Mouse (Mus musculus): ENCODE results near the gene Ciao2b.

Gene Ciao2b

GRCm38 (mm10) chr8:104613119-104613518, 28.6 kb downstream of the Ciao2b start:
- no peak for DNase-seq (ENCODE audit: low spot score)

- no peak for DNase-seq (ENCODE audit: low spot score)
These were observed 30.2 kb downstream of the Ciao2b start for GRCm38 (mm10) chr8:104611613-104612012.

DNA sequence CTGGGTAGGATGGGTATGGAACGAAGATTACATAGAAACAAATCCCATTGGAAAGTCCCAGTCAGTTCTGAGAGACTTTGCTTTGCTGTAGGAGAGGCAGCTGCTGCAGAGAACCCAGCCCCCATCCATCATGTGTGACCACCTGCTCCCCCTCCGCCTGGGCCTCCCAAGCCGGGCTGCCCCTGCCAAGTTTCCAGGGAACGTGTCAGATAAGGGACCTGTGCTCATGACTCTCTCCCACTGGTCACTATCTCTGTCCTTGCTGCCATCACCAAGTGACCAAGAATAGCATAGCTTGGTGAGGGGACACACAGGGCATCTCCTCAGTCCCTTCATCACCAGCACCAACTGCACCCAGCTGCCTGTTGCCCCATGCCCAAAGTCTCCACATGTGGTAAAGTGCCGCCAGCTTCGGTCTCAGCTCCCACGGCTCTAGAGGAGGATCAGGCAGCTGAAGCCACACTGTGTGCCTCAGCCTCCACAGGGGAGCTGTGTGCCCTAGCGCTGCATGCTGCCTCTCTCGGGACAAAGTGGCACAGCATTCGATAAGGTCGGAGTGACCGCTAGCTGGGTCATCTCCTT, 31.5 kb downstream of the Ciao2b start:
- no peak for DNase-seq (ENCODE audit: low spot score)

- DNase-seq (ENCODE audit: low spot score) = no peak
These were observed 32.5 kb downstream of the Ciao2b start for GRCm38 (mm10) chr8:104609222-104609621.

DNA sequence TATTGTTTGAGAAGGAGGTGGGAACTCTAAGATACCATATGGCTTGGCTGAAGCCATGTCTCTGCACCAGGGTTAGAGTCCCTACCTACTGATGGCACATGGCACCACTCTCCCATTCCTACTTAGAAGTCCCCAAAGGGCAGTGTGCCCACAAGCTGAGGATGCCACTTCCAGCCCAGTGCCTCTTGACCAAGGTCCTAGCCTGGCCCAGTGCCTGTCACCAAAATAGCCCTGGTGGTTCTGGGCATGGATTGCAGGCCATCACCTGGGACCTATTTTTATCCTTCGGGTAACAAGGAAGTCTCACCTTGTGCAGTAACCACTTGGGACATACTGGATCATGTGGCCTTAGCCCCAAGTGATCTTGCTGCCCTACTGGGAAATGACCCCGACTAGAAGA, 33.8 kb downstream of the Ciao2b start:
- DNase-seq (ENCODE audit: low spot score) = no peak

- DNase-seq (ENCODE audit: low spot score) = no peak
These were observed 35.4 kb downstream of the Ciao2b start for GRCm38 (mm10) chr8:104606329-104606728.

- DNase-seq (ENCODE audit: low spot score) = no peak
These were observed 38.5 kb downstream of the Ciao2b start for GRCm38 (mm10) chr8:104603245-104603593.

DNA sequence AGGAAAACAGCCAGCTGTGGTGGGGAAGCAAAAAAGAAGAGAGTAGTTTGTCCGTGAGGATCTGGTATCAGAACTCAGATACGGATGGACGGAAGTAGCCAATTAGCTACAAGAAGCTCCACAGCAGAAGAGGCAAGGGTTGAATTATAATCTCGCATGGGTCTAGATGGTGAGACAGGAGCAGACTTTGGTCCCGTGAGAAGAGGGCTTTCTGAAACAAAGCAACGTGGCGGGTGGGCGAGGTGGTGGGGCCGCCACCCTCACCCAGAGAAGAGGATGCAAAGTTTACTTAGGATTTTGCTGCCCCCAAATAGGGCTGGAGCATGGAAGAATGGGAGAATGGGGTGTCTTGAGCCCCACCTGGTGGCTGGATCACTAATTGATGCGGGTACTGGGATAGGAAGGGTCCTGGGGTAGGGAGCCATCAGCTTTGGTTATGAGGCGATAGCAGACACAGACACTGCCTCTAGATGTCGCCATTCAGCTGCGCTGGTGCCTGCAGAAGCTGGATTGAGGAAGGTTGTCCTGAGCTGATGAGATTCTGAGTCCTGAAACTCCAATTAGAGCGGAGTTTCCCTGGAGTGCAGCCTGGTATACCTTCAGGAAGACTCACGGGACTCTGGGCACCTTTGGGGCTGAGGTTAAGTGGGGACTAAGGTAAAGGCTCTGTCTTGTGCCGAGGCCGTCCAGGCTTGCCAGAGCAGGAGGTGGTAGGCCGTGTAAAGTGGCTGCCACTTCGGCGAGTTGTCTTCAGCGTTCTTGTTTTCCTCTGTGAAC, 39.1 kb downstream of the Ciao2b start:
- DNase-seq (ENCODE audit: low spot score) = peak; percentile 57

DNA sequence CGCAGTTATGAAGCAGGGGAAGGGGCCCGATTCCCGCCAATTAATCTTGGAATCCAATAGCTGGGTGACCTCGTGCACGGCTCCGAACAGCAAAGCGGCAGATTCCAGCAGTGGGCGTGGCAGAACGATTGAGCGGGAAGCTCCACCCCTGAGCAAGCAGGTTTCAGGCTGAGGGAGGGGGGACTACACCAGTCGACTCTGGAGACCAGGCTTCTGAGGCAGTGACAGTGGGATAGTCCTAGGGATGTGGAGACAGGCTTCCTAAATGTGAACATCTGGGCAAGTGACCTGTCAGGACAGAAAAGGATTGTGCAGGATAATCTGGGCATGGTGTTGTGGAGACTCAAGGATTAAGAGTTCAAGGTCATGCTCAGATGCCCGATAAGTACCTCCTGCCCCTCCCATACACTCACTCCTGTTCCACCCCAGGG, 39.8 kb downstream of the Ciao2b start:
- DNase-seq (ENCODE audit: low spot score) = no peak

DNA sequence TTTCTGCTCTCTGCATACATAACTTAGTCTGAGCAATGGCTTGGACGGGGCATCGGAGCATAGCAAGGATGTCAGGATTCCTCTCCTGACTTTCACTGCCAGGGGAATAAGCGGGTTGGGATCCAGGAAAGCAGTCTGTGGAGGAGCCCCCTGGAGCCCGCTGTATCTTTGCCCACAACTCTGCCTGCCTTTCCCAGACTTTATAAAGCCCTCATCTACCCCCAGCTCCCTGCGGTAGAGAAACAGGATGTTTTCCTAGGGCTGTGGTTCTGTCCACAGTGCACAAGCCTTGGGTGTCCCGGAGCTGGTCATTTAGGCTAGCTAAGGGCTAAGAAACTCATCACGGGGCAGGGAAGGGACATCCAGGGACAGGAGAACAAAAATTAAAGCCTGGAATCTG, 40.4 kb downstream of the Ciao2b start:
- no peak for DNase-seq (ENCODE audit: low spot score)

DNA sequence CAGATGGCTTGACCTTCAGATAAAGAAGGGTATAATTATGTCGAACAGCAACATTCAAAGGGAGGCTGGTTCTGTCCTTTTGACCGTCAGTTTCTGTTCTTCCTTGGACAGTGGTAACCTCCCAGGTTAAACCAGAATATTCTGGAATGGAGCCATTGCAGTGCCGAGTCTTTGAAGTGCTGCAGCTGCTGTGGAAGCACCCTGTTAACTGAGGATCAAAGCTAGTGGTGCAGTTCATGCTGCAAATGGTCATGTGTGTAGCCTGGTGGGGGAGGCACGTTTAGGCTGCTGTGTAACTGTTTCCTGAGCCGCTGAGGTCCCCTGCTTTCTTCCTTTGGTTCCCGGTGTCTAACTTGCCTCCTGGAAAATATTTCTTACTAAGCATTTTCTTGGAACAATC, 43.3 kb downstream of the Ciao2b start:
- no peak for DNase-seq (ENCODE audit: low spot score)

- no peak for DNase-seq (ENCODE audit: low spot score)
These were observed 44.1 kb downstream of the Ciao2b start for GRCm38 (mm10) chr8:104597656-104598055.

DNA sequence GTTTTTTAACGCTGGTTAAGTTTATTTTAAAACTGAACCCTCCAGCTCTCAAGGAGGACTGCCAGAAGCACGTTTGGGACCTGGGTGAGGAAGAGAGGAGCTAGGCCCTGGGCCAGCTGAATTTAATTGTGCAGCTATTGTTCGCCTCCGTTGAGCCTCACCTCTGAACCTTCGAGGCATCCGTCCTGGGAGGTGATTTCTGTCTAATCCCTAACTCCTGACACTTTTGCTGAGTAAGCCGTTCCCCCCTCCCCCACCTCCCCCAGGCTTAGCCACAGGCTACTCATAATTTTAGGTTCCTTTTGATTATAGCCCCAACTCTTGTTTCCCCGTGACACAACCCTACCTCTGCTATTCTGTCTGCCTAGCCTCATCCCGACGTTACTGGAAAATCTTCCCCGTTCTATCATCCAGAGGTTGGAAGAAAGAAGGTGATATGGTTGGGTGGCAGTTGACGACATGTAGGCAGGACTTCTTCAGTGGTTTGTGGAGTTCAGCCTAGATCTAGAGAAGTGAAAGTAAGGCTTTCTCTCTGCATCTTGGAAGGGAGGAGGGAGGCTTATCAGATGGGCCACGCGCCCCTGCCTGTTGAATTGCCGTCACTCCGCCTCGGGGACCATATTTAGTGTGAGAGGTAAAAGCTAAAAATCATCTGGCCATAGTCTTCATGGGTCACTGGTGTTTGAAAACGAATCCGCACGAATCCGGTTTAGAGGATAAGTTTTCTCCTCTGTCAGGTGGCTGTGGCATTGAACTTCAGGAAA, 45.8 kb downstream of the Ciao2b start:
- no peak for DNase-seq (ENCODE audit: low spot score)

GRCm38 (mm10) chr8:104594611-104595362, 47.0 kb downstream of the Ciao2b start:
- no peak for DNase-seq (ENCODE audit: low spot score)

GRCm38 (mm10) chr8:104593536-104594325, 48.0 kb downstream of the Ciao2b start:
- DNase-seq (ENCODE audit: low spot score) = no peak

GRCm38 (mm10) chr8:104592566-104592965, 49.2 kb downstream of the Ciao2b start:
- no peak for DNase-seq (ENCODE audit: low spot score)

DNA sequence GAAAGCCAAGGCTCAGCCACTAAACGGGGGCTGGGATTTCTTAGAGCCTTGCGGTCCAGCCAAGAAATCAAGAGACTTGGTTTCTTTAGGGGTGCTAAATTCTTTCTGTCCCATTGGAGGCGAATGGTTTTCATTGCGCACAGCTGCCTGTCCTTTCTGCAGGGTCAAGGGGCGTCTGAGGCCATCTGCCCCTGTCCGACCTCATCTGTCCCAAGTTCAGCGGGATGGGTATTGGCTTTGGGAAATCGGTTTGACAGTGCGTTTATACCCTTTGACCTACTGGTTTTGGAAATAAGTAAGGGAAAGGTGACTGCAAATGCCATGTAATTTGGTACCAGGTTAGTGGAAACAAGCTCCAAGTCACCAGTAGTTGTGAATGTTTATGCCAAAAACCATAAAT, 49.9 kb downstream of the Ciao2b start:
- no peak for DNase-seq (ENCODE audit: low spot score)

GRCm38 (mm10) chr8:104591133-104591834, 50.5 kb downstream of the Ciao2b start, which contains the start of gene Pdp2:
Pdp2 (plus strand) TSS chr8:104591451.
- peak; percentile 84 for DNase-seq (ENCODE audit: low spot score)

DNA sequence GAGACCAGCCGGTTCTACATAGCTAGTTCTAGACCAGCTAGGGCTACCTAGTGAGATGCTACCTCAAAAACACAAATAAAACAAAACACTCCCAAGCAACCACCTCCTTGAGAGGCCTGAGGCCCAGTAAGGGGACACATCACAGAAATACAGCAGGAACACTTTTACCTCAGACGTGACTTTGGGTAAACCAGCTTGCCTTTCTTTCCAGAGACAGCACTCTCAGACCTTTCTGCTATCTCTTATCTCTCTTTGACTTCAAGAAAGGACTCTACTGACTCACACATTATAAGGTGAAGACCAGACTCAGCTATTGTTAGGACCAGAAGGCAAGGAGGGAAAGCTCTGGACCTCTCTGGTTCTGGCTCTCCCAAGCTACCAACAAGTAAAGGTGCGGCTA, 51.5 kb downstream of the Ciao2b start:
- no peak for DNase-seq (ENCODE audit: low spot score)
